Mouse (Mus musculus) thymus, adult 2 months (tissue): ENCODE data around the gene Rnf20.

Experiments used
- CTCF ChIP-seq: fragments of 200-500 bp; IDR thresholded peaks from 2 replicates; pipeline ENCODE4 v1.5.1; 2012; ENCODE audit warnings: mild to moderate bottlenecking, control low read depth, low read length, moderate library complexity, borderline replicate concordance; ENCODE audit not compliant: control insufficient read depth, poor library complexity, insufficient read depth; ENCODE audit errors: extremely low read depth
- POLR2A ChIP-seq: fragments of 200-500 bp; IDR thresholded peaks from 2 replicates; pipeline ENCODE4 v1.6.1; 2012; ENCODE audit warnings: mild to moderate bottlenecking, low read length, control low read depth, moderate library complexity; ENCODE audit not compliant: control insufficient read depth, poor library complexity, insufficient read depth; ENCODE audit errors: extremely low read depth

- TF ChIP-seq CTCF = no peak
- no peak for TF ChIP-seq POLR2A
Measured at GRCm38 (mm10) chr4:49585524-49586101, 46.2 kb upstream of the Rnf20 start.
